Mouse (Mus musculus) MEL (cell line): Measurements from ENCODE around the gene Serpinb6a. TPM values are rescaled to one million over a fixed set of nuclear protein-coding genes. Genes with fewer than 3 reads are reported as not detected.
A peak's percentile ranks its signal among the peaks of the same experiment; 100 is the strongest.

Source experiments
- DNase-seq: peaks from one replicate; pipeline ENCODE4 v3.0.0; 2011; ENCODE audit warnings: low read depth, low spot score
- H3K27ac ChIP-seq: 2 replicates; pipeline ENCODE4 v1.5.1; 2012; ENCODE audit warnings: low read depth, mild to moderate bottlenecking, control low read depth, low read length, moderate library complexity; ENCODE audit not compliant: control insufficient read depth
- H3K27me3 ChIP-seq, 2 experiments: fragments of 150-350 bp in 1 of 2; sonication (generic) in 1 of 2; 2 replicates each; pipeline ENCODE4 v1.6.1; 2012; ENCODE audit warnings: low read length in 2 of 2, mild to moderate bottlenecking in 2 of 2, improper control_type of control experiment in 1 of 2, moderate library complexity in 1 of 2; ENCODE audit not compliant: insufficient read depth in 2 of 2, control insufficient read depth in 1 of 2
- H3K36me3 ChIP-seq, 2 experiments: 2 replicates each; pipeline ENCODE4 v1.6.1; 2012 to 2014; ENCODE audit warnings: low read length in 2 of 2, improper control_type of control experiment in 1 of 2, inconsistent platforms in 1 of 2, mild to moderate bottlenecking in 1 of 2; ENCODE audit not compliant: insufficient read depth in 2 of 2, control insufficient read depth in 1 of 2
- H3K4me1 ChIP-seq, 2 experiments: fragments of 150-350 bp in 1 of 2; sonication (generic) in 1 of 2; 2 replicates each; pipeline ENCODE4 v1.6.1; 2012; ENCODE audit warnings: low read length in 2 of 2, improper control_type of control experiment in 1 of 2, mild to moderate bottlenecking in 1 of 2; ENCODE audit not compliant: insufficient read depth in 2 of 2, control insufficient read depth in 1 of 2
- H3K4me3 ChIP-seq, 2 experiments: fragments of 150-350 bp in 1 of 2; sonication (generic) in 1 of 2; 2 replicates each; pipeline ENCODE4 v1.5.1; 2012; ENCODE audit warnings: low read depth in 2 of 2, low read length in 2 of 2, mild to moderate bottlenecking in 2 of 2, moderate library complexity in 2 of 2, control low read depth in 1 of 2, improper control_type of control experiment in 1 of 2; ENCODE audit not compliant: control insufficient read depth in 1 of 2, insufficient read depth in 1 of 2
- H3K79me2 ChIP-seq: 2 replicates; pipeline ENCODE4 v1.6.1; 2012; ENCODE audit warnings: mild to moderate bottlenecking, low read length, moderate library complexity; ENCODE audit not compliant: control insufficient read depth, poor library complexity, insufficient read depth
- H3K9ac ChIP-seq: 2 replicates; pipeline ENCODE4 v1.6.1; 2012; ENCODE audit warnings: low read depth, mild to moderate bottlenecking, control low read depth, low read length, moderate library complexity; ENCODE audit not compliant: control insufficient read depth, poor library complexity, severe bottlenecking
- H3K9me3 ChIP-seq: fragments of 150-350 bp; sonication (generic); replicated peaks from 2 replicates; pipeline ENCODE4 v1.6.1; 2012; ENCODE audit warnings: mild to moderate bottlenecking, low read length, improper control_type of control experiment, moderate library complexity; ENCODE audit not compliant: insufficient read depth
- BHLHE40 ChIP-seq: IDR thresholded peaks from 2 replicates; pipeline ENCODE4 v1.6.1; 2012; ENCODE audit warnings: low read depth, mild to moderate bottlenecking, inconsistent platforms, low read length, improper control_type of control experiment, borderline replicate concordance
- CHD2 ChIP-seq: IDR thresholded peaks from 2 replicates; pipeline ENCODE4 v1.6.1; 2011; ENCODE audit warnings: low read length, improper control_type of control experiment
- CTCF ChIP-seq, 3 experiments: IDR thresholded peaks in 2 of 3; conservative IDR thresholded peaks in 1 of 3; 2 replicates each; pipeline ENCODE4 v1.5.1; 2011 to 2012; ENCODE audit warnings: low read length in 3 of 3, low read depth in 2 of 3, mild to moderate bottlenecking in 2 of 3, improper control_type of control experiment in 1 of 3, inconsistent platforms in 1 of 3, mixed read lengths in 1 of 3, moderate library complexity in 1 of 3; ENCODE audit not compliant: control insufficient read depth in 1 of 3, insufficient read depth in 1 of 3, poor library complexity in 1 of 3, severe bottlenecking in 1 of 3
- ELF1 ChIP-seq: IDR thresholded peaks from 2 replicates; pipeline ENCODE4 v1.6.1; 2014; ENCODE audit warnings: low read depth, mild to moderate bottlenecking, inconsistent platforms, low read length, improper control_type of control experiment, moderate library complexity
- EP300 ChIP-seq, 2 experiments: IDR thresholded peaks; 2 replicates each; pipeline ENCODE4 v1.6.1; 2011; ENCODE audit warnings: improper control_type of control experiment in 2 of 2, low read length in 2 of 2, low read depth in 1 of 2, mild to moderate bottlenecking in 1 of 2
- GABPA ChIP-seq: IDR thresholded peaks from 2 replicates; pipeline ENCODE4 v1.6.1; 2012; ENCODE audit warnings: low read depth, mild to moderate bottlenecking, inconsistent platforms, low read length, improper control_type of control experiment, moderate library complexity
- GATA1 ChIP-seq: IDR thresholded peaks from 2 replicates; pipeline ENCODE4 v1.6.1; 2011; ENCODE audit warnings: low read depth, low read length, improper control_type of control experiment
- HCFC1 ChIP-seq: IDR thresholded peaks from 2 replicates; pipeline ENCODE4 v1.6.1; 2012; ENCODE audit warnings: low read depth, mild to moderate bottlenecking, inconsistent platforms, low read length, improper control_type of control experiment, moderate library complexity
- KAT2A ChIP-seq: conservative IDR thresholded peaks from 2 replicates; pipeline ENCODE4 v1.6.1; 2012; ENCODE audit warnings: low read depth, low read length, improper control_type of control experiment, inconsistent platforms
- MAFK ChIP-seq: IDR thresholded peaks from 2 replicates; pipeline ENCODE4 v1.6.1; 2011; ENCODE audit warnings: low read depth, mild to moderate bottlenecking, low read length, improper control_type of control experiment, borderline replicate concordance
- MAZ ChIP-seq: IDR thresholded peaks from 2 replicates; pipeline ENCODE4 v1.6.1; 2012; ENCODE audit warnings: low read depth, mild to moderate bottlenecking, inconsistent platforms, low read length, improper control_type of control experiment
- MYC ChIP-seq: IDR thresholded peaks from 2 replicates; pipeline ENCODE4 v1.6.1; 2011; ENCODE audit warnings: low read depth, mild to moderate bottlenecking, low read length, improper control_type of control experiment, moderate library complexity
- POLR2AphosphoS5 ChIP-seq: IDR thresholded peaks from 2 replicates; pipeline ENCODE4 v1.6.1; 2012; ENCODE audit warnings: low read depth, borderline replicate concordance, mild to moderate bottlenecking, inconsistent platforms, low read length, moderate library complexity, mixed read lengths
- RAD21 ChIP-seq: IDR thresholded peaks from 2 replicates; pipeline ENCODE4 v1.6.1; 2011; ENCODE audit warnings: mild to moderate bottlenecking, low read depth, low read length, improper control_type of control experiment
- SIN3A ChIP-seq: IDR thresholded peaks from 2 replicates; pipeline ENCODE4 v1.6.1; 2012; ENCODE audit warnings: low read length, improper control_type of control experiment, inconsistent platforms
- SMC3 ChIP-seq: IDR thresholded peaks from 2 replicates; pipeline ENCODE4 v1.6.1; 2011; ENCODE audit warnings: low read depth, low read length, improper control_type of control experiment
- UBTF ChIP-seq: IDR thresholded peaks from 2 replicates; pipeline ENCODE4 v1.6.1; 2012; ENCODE audit warnings: low read depth, mild to moderate bottlenecking, inconsistent platforms, low read length, improper control_type of control experiment, moderate library complexity, borderline replicate concordance; ENCODE audit not compliant: insufficient read depth
- USF1 ChIP-seq: IDR thresholded peaks from 2 replicates; pipeline ENCODE4 v1.6.1; 2014; ENCODE audit warnings: low read depth, mild to moderate bottlenecking, inconsistent platforms, low read length, improper control_type of control experiment, moderate library complexity
- ZC3H11A ChIP-seq: IDR thresholded peaks from 2 replicates; pipeline ENCODE4 v1.6.1; 2012; ENCODE audit warnings: low read depth, mild to moderate bottlenecking, inconsistent platforms, low read length, improper control_type of control experiment
- ZMIZ1 ChIP-seq: IDR thresholded peaks from 2 replicates; pipeline ENCODE4 v1.6.1; 2012; ENCODE audit warnings: low read depth, mild to moderate bottlenecking, inconsistent platforms, low read length, improper control_type of control experiment, moderate library complexity
- polyA plus RNA-seq, 2 experiments: library from polyadenylated mRNA; stranded (reverse) in 1 of 2; unstranded in 1 of 2; fragments of >175 nt in 1 of 2; fragments of >200 nt in 1 of 2; gene quantifications; 2 replicates each; pipeline versions ENCODE4 v1.2.1 to v1.2.4; 2012; ENCODE audit warnings: low replicate concordance in 2 of 2, low read depth in 1 of 2; ENCODE audit not compliant: insufficient read length in 2 of 2, insufficient read depth in 1 of 2, missing spikeins in 1 of 2
- total RNA-seq: library from RNA; depleted of rRNA; stranded (reverse); fragments of 300-350 nt; gene quantifications from 2 replicates; pipeline ENCODE4 v1.2.3, GENCODE M21; 2012

Gene Serpinb6a
- total and polyA plus RNA-seq, 3 experiments = 61.6 to 65.1 TPM; not detected in 1

DNA sequence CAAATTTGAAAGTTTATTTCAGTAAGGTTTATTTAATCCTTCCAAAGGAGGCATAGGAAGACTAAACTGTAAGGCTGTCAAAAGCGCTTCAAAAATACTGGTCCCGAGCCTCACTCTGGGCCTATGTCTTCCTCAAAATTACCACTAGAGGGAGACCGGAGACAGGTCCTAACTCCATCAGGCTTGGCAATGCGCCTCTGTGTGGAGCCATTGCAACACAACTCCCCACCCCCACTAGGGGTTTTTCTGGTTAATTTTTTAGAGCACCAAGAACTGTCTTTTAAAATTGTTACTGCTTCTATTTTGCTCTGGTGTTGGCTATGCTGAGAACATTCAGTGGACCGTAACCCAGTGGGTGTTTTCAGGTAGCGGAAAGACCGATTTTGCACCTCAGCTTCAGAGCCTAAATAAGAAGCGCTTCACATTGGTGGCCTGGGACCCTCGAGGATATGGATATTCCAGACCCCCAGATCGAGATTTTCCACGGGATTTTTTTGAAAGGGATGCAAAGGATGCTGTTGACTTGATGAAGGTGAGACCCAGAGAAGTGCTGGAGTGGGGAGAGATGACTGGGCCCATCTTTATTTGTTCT, 43.9 kb upstream of the Serpinb6a start:
- peak; percentile 85 for DNase-seq
- H3K27me3 ChIP-seq = no peaks in the 10 kb centered on the region
- H3K36me3 ChIP-seq = no peaks in the 10 kb centered on the region
- H3K9me3 ChIP-seq = no peaks in the 10 kb centered on the region
- H3K27ac ChIP-seq = no peak overlapping the region
- H3K9ac ChIP-seq = no peak overlapping the region
- no peaks in the 10 kb centered on the region for H3K79me2 ChIP-seq
- H3K4me3 ChIP-seq = no peak overlapping the region
- H3K4me1 ChIP-seq = peaks cover 0 to 3% of the 10 kb centered on the region in 2 experiments; a peak in 1 of 4 replicates
- TF ChIP-seq SIN3A (peak; percentile 47; the same call in 1 of the 2 replicates), ZC3H11A (peak; percentile 99), GABPA (no peak), ELF1 (no peak), KAT2A (no peak), CHD2 (0 out of 2 replicates have a peak, but pooled peaks have one; percentile 27), CTCF (IDR thresholded peaks at IDR 0.05 in 2 of 3, conservative IDR thresholded peaks at IDR 0.05 in 1 of 3; ENCODE audit: control insufficient read depth in 1 of 3, insufficient read depth in 1 of 3, low read depth in 2 of 3, low read length in 3 of 3, poor library complexity in 1 of 3, severe bottlenecking in 1 of 3) (peak; percentile 79 to 99 (median 87)), SMC3 (peak; percentile 98), MAFK (no peak), GATA1 (no peak), USF1 (no peak), MYC (peak; percentile 35; the same call in 1 of the 2 replicates), MAZ (no peak; the same call in 1 of the 2 replicates), ZMIZ1 (no peak)

DNA sequence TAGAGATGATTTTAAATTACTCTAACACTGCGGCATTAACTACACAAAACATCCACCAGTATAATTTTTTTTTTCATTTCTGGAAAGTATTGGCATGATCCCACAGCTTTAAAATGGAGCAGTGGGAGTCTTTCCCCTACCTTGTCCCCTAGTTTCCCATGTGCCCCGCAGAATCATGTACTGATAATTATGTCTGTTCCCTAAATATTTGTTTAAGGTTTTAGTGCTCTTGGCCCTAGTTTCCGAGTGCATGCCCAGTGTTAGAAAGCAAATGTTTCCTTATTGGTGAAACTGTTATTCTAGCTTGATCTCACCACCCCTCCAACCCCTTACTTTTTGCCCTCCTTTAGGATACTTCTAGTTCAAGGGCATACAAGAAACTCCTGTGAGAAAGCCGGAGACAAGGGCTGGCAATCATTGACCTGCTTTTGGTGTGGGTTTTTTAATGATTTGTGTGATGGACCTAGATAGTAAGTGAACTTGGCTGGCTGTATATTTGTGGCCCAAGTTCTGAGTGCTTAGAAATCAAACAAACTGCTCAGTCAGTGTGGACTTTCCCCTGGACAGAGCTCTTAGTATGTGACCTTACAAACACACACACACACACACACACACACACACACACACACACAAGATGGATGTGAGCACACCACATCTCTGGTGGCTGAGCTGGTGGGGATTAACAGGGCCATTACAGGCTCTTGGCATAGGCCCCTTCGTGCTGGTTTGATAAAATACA, 43.1 kb upstream of the Serpinb6a start:
- H3K9me3 ChIP-seq = no peaks in the 10 kb centered on the region
- no peak overlapping the region for H3K9ac ChIP-seq
- peaks cover 0 to 3% of the 10 kb centered on the region in 2 experiments; a peak in 1 of 4 replicates for H3K4me1 ChIP-seq
- no peak overlapping the region for H3K4me3 ChIP-seq
- TF ChIP-seq GATA1 = no peak
- TF ChIP-seq UBTF = no peak
- no peak for TF ChIP-seq BHLHE40
- TF ChIP-seq ZC3H11A = no peak
- no peak for TF ChIP-seq EP300 (IDR thresholded peaks at IDR 0.05; ENCODE audit: low read depth in 1 of 2, low read length in 2 of 2)
- no peak for TF ChIP-seq HCFC1
- no peak for TF ChIP-seq POLR2AphosphoS5
- TF ChIP-seq RAD21 = no peak
- TF ChIP-seq KAT2A = no peak
- TF ChIP-seq, all 39 proteins: peak for 0
- no peaks in the 10 kb centered on the region for H3K79me2 ChIP-seq
- no peak for DNase-seq
- no peaks in the 10 kb centered on the region for H3K27me3 ChIP-seq
- H3K27ac ChIP-seq = no peak overlapping the region
- no peaks in the 10 kb centered on the region for H3K36me3 ChIP-seq
